Mouse (Mus musculus) right cerebral cortex, postnatal 36 days (tissue): ENCODE results near the gene Trp53.
"Not testable (repeated sequence)": the region's sequence is repeated elsewhere in the genome, so short reads cannot be mapped to it uniquely, and the experiment has no call there.

Experiments used
- DNase-seq, 2 experiments: peaks; one replicate each; pipeline ENCODE4 v3.0.0; 2022; ENCODE audit warnings: low spot score in 2 of 2, mixed read lengths in 1 of 2

Trp53 gene

GRCm38 (mm10) chr11:69594853-69595252 is 14.7 kb downstream of the Trp53 start:
- DNase-seq: no peak

- no peak for DNase-seq
Observed at GRCm38 (mm10) chr11:69599436-69599835, 19.3 kb downstream of the Trp53 start.

- peak; percentile 51 to 58 for DNase-seq
Observed at GRCm38 (mm10) chr11:69600098-69600497, 19.9 kb downstream of the Trp53 start.

GRCm38 (mm10) chr11:69601768-69602167 is 21.6 kb downstream of the Trp53 start:
- DNase-seq: no peak

- DNase-seq: no peak
Observed at GRCm38 (mm10) chr11:69603516-69603915, 23.4 kb downstream of the Trp53 start.

GRCm38 (mm10) chr11:69604347-69604746 is 24.2 kb downstream of the Trp53 start:
- no peak for DNase-seq

- no peak for DNase-seq
Observed at GRCm38 (mm10) chr11:69604795-69605664, 24.9 kb downstream of the Trp53 start.

GRCm38 (mm10) chr11:69605726-69606490 is 25.7 kb downstream of the Trp53 start, which contains the start of gene Atp1b2:
TSS of gene Atp1b2 (minus strand) at chr11:69605942.
- DNase-seq: peak; percentile 70 to 75

- no peak for DNase-seq
Observed at GRCm38 (mm10) chr11:69606491-69606795, 26.3 kb downstream of the Trp53 start.

GRCm38 (mm10) chr11:69606832-69607231 is 26.7 kb downstream of the Trp53 start:
- DNase-seq: no peak

- no peak for DNase-seq
Observed at GRCm38 (mm10) chr11:69608525-69608924, 28.4 kb downstream of the Trp53 start.

GRCm38 (mm10) chr11:69609416-69609815 is 29.3 kb downstream of the Trp53 start:
- DNase-seq: no peak

GRCm38 (mm10) chr11:69610899-69611298 is 30.7 kb downstream of the Trp53 start:
- no peak for DNase-seq

- peak; percentile 53 to 58 for DNase-seq
Observed at GRCm38 (mm10) chr11:69613553-69614256, 33.5 kb downstream of the Trp53 start.

GRCm38 (mm10) chr11:69614257-69614588 is 34.1 kb downstream of the Trp53 start:
- DNase-seq: not testable (repeated sequence)

- DNase-seq: no peak
Observed at GRCm38 (mm10) chr11:69616781-69617180, 36.6 kb downstream of the Trp53 start.

GRCm38 (mm10) chr11:69617805-69618204 is 37.6 kb downstream of the Trp53 start, which contains the start of gene Shbg:
TSS of gene Shbg (minus strand) at chr11:69617905.
- DNase-seq: no peak

- DNase-seq: no peak
Observed at GRCm38 (mm10) chr11:69620394-69621081, 40.4 kb downstream of the Trp53 start.

- no peak for DNase-seq
Observed at GRCm38 (mm10) chr11:69621571-69622268, 41.6 kb downstream of the Trp53 start, which contains the start of gene Sat2. TSS of gene Sat2 (plus strand) at chr11:69622024.

GRCm38 (mm10) chr11:69622406-69622805 is 42.2 kb downstream of the Trp53 start:
- no peak for DNase-seq

- DNase-seq: no peak
Observed at GRCm38 (mm10) chr11:69623006-69623405, 42.8 kb downstream of the Trp53 start.
